Mouse (Mus musculus): Measurements from ENCODE around the gene Eln. TPM values are rescaled to one million over a fixed set of nuclear protein-coding genes. Genes with fewer than 3 reads are reported as not detected.

The Eln gene
- total RNA-seq (2021), result 10 to 100 TPM; 24.0 to 41.8 TPM
- long read RNA-seq, experiment 1, partial matches to known transcripts, result 16 of 18 reads
- long read RNA-seq, experiment 1, other reads (novel, unspliced or antisense), result 1 of 18 reads
- long read RNA-seq, experiment 2, partial matches to known transcripts, result 10 of 13 reads
- long read RNA-seq, experiment 2, other reads (novel, unspliced or antisense), result 3 of 13 reads

GRCm38 (mm10) chr5:134746890-134747511 lies at the start of gene Eln:
Eln (minus strand) TSS chr5:134747323.
- intact Hi-C loops (cut with DNase I), result loop anchor here (5.0 kb wide), 1 partner anchor 220 kb away; no protein-coding TSS in a partner anchor
- peak; percentile 33 to 52 for DNase-seq

GRCm38 (mm10) chr5:134790080-134790995 lies 43.2 kb upstream of the Eln start:
- intact Hi-C loops (cut with DNase I), result no loop called here
- DNase-seq, result no peak

DNA sequence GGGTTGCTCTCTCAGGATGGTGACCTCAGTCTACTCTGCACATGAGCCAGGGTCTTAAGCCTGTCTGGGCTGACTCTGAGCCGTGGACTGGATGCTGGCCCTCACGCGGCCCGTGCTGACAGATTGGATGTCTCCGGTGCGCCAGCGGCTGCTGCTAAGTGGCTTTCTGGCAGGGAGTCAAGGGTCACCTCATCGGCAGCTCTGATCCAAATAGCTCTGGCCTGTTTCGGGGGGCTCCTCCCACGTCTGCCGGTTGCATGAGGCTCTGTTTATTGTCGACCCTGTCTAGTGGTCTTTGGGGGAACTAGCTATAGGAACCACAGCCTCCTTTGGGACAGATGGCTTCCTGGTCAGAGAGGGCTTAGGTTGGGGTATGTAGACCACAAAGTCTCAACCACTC lies 41.1 kb upstream of the Eln start:
- peak; percentile 37 to 40 for DNase-seq
- intact Hi-C loops (cut with DNase I), result no loop called here

DNA sequence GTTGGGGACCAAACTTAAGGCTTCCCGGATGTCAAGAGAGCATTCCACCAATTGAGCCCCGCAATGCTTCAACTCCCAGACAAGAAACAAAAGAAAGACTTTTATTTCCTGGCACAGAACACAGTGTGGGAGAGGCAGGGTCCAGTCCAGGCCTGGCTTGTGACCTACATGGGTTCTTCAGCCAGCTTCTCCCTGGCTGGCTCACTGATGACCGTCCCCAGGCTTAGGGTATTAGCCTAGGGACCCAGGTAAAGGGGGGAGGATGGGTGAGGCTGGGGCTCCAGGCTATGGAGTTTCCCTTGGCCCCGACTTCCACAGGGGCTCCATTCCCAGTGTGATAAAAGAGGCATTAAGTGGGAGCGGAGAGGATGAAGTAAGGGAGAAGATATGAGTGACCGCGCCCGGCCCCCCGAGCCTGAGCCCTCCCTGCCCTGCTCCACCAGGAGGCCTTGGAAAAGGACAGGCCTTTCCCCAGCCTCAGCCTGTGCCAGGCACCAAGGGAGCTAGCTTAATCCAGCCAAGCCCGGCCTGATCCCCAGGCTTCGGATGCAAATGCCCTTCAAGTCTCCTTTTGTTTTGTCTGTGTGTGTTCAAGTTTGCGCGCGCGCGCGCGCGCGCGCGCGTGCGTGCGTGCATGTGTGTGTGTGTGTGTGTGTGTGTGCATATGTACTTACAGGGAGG lies 38.7 kb upstream of the Eln start:
- intact Hi-C loops (cut with DNase I), result no loop called here
- peak in 1 of 2 experiments; percentile 29 for DNase-seq

- intact Hi-C loops (cut with DNase I), result no loop called here
Observed at GRCm38 (mm10) chr5:134783794-134784193, 36.7 kb upstream of the Eln start.

GRCm38 (mm10) chr5:134780963-134781362 lies 33.8 kb upstream of the Eln start:
- intact Hi-C loops (cut with DNase I), result no loop called here
- no peak for DNase-seq

More at GRCm38 (mm10) chr5:134783794-134784193, 36.7 kb upstream of the Eln start:
- no peak for DNase-seq

DNA sequence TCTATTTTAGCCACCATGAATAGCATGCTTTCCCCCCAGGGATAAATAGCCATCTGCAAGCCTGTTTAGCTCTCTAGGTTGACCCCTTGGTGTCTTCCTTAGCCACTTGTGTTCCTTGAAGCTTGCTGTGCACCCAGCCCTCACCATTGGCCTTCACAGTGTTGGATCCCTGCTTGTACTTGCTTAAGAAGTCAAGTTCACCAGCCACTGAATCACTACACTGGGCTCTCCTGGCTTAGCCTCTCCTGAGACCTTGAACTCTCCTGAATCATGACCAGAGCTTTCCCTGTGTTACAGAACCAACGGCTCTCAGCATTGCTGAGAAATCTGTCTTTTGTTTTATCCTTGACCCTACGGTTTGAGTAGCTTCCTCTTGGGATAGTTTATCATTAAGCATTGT lies 33.0 kb upstream of the Eln start:
- intact Hi-C loops (cut with DNase I), result no loop called here
- DNase-seq, result no peak

DNA sequence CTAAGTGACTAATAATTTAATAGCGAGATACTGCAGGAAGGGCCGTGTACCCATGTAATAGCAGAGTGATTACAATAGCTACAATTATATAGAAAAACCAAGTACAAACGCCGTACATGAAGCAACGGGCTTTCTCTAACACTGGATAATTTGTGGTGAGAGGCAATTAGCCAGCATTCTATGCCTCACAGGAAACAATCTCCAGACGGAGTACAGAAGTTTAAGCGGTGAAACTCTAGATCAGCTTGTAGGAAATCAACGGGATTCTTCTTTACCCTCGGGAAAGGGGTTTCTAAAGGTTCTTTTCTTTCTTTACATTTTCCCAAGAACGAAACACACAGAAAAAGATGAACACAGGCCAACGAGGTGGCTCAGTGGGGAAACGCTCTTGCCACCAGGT lies 29.4 kb upstream of the Eln start:
- intact Hi-C loops (cut with DNase I), result no loop called here
- no peak for DNase-seq

DNA sequence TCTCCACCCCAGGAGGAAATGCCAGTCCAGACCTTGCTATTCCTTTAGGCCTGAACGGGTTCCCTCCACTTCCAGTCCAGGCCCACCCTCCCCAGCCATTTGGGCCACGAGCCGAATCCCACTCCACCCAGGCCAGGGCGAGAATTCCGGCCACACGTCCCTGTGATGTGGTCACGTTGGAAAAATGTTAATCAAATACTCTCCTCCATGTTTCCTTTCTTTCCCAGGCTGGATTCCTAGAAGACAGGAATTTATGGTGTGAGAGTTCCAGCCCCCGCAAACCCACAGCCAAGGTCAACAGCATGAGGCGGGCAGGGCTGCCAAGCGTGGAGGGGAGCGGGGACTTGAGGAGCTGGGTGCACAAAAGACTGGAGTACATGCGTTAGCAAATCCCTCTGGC lies 25.4 kb upstream of the Eln start:
- intact Hi-C loops (cut with DNase I), result no loop called here
- DNase-seq, result no peak

DNA sequence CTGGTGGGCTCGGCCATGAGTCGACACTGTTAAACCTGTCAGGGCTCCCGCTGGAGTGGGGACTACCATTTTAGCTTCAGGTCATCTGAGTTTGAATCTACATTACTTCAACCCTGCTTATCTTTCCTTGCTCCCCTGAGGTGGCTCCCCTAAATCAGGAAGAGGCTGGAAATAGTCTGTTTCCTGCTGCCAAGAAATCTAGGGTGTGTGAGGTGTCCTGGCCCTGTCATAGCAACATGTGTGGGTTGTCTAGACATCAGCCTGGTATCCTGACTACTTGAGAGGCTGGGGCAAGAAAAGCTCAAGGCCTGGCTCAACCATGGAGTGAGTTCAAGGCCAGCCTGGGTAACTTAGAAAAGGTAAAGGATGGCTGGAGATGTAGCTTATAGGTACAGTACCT lies 24.6 kb upstream of the Eln start:
- no peak for DNase-seq
- intact Hi-C loops (cut with DNase I), result no loop called here

DNA sequence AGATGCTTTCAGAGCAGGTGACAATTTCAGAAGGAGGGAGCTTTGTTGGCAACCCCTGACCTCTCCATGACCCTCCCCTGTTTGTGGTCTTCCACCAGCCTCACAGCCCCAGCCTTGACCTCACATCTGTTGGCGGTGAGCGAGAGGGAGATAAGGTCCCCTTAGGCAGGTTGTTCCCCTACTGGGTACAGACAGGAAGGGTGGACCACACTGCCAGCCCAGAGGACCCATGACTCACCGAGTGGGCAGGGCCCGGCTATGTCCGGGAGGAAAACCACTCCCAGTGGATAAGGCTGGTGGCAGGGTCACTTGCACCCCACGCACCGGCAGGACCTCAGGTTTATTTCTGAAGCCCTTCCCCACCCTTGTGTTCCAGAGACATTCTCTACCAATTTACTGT lies 22.1 kb upstream of the Eln start:
- intact Hi-C loops (cut with DNase I), result no loop called here

DNA sequence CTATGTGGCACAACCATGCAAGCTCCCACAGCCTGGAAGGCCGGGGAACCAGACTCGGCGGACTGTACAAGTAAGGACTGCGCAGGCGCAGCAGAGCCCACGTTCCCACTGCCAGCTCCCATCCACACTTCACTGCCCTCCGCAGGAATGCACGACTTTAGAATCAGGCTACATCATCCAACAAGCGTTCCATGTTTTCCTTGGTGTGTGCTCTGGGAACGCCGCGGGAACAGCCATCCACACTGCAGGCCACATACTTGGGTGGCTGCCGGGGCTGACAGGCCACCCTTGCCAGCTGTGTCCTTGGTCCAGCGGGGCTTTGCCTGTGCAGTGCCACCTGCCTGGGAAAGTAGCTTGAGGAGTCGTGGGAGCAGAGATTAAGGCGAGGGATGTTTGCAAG lies 18.3 kb upstream of the Eln start:
- DNase-seq, result no peak
- intact Hi-C loops (cut with DNase I), result no loop called here

More for the DNA sequence above, 22.1 kb upstream of the Eln start:
- no peak for DNase-seq

- intact Hi-C loops (cut with DNase I), result no loop called here
- DNase-seq, result peak; percentile 43 to 46
Observed at GRCm38 (mm10) chr5:134763326-134763725, 16.2 kb upstream of the Eln start.

GRCm38 (mm10) chr5:134761409-134762124 lies 14.4 kb upstream of the Eln start:
- peak; percentile 44 to 46 for DNase-seq
- intact Hi-C loops (cut with DNase I), result no loop called here

GRCm38 (mm10) chr5:134756031-134756430 lies 8.9 kb upstream of the Eln start:
- no peak for DNase-seq
- intact Hi-C loops (cut with DNase I), result no loop called here

DNA sequence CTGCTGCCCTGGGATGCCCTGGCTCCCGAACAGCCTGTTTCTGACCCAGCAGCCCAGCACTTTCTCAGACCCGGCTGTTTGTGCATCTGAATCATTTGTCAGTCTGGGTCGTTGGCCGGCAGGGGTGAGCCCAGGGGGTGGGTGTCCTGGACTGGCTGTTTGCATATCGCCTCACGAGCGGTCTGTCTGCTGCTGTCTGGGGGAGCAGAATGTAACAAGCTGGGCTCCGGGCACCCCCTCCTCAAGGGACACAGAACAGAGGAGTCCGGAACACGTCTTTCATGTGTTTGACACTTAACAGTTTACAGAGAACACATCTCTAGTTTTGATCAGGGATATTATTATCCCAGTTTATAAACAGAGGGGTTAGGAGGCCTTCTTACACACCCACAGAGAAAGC lies 7.0 kb upstream of the Eln start:
- DNase-seq, result no peak

GRCm38 (mm10) chr5:134750469-134750868 lies 3.3 kb upstream of the Eln start:
- intact Hi-C loops (cut with DNase I), result no loop called here
- no peak for DNase-seq

More for the DNA sequence above, 7.0 kb upstream of the Eln start:
- intact Hi-C loops (cut with DNase I), result no loop called here

DNA sequence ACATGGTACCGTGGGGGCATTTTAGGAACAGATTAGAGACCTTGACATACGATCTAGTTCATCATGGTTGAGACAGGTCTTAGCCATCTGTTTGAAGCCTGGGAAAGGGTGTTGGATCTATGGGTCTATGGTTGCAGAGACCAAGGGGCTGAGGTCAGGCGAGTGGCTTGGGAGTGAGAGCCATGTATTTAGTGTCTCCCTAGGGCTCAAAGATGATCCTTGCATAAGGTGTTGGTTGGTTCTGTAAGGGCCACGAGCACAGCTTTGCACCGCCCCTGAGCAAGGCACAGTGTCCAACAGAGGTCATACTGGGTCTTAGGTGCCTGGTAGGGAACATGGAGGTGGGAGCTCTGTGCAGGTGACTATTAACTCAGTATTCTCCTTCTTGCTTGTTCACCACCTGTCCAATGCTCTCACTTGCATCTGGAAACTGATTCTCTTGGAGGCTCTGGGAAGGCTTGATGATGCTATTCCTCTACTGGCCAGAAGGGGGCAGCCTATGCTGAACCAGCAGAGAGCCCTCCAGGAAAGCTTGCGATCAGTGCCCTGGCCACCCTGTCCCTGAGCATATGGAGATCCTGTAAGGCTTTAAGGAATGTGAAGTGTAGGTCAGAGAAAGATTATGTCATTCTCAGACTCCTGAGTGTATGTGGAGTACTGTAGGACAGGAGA lies 960 bp upstream of the Eln start:
- intact Hi-C loops (cut with DNase I), result loop anchor here (2.0 to 5.0 kb wide), 2 partner anchors 153 to 219 kb away; no protein-coding TSS in a partner anchor
- peak; percentile 41 to 60 for DNase-seq

- intact Hi-C loops (cut with DNase I), result loop anchor here (5.0 kb wide), 1 partner anchor 220 kb away; no protein-coding TSS in a partner anchor
- peak; percentile 84 to 94 for DNase-seq
Observed at GRCm38 (mm10) chr5:134747512-134747893, 380 bp upstream of the Eln start.
